ENCODE assay signal across 8 mouse cellular contexts in the genomic region with DNA sequence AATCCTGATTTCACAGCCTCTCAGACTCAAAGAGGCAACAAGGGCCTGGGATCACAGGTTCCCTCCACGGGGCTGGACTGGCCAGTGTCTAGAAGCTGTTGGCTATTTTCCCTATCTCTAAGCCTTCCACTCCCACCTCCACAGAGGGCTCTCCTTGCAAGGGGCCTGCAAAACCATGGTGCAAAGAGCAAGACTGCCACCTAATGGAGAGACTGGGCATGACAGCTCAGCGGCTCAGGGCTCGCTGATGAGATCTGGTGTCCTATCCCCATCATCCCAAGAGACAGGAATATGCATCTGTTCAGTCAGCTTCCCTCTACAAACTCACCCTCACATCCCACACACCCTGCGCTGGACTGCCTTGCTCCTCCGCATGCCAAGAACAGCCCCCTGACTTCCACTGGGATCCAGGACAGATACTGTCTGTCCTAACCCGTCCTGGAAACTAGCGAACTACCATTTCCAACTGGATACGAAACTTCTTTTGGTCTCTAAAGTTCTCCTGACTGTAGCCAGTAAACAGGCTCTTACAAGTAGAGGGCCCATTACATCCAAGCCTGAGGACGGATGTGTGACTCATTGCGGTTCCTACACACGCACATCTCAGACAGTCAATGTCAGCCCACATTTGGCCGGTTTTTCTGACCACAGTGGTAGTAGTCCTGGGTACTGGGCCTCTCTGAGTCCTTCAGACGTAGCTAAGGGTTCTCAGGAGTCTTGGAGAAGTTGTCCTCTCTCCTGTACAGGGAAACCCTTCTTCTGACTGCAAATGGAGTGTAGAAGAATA. TPM values are rescaled to one million over a fixed set of nuclear protein-coding genes. Genes with fewer than 3 reads are reported as not detected.
A peak's percentile ranks its signal among the peaks of the same experiment; 100 is the strongest.
DNase-seq lines count a peak whose midpoint lies in the region; ATAC-seq and TF ChIP-seq lines count a peak whose summit lies in the region.

No protein-coding gene starts in this region.

- H3K9ac ChIP-seq in forebrain, embryonic 12.5 days, result no peak overlapping the region
- H3K9ac ChIP-seq in embryonic facial prominence, embryonic 14.5 days (ENCODE audit: low read depth, low read length), result no peak overlapping the region
- H3K9ac ChIP-seq in hindbrain, embryonic 11.5 days (ENCODE audit: low read depth, low read length), result no peak overlapping the region
- H3K9ac ChIP-seq in stomach, embryonic 16.5 days (ENCODE audit: low read length), result no peak overlapping the region

- H3K27me3 ChIP-seq in forebrain, embryonic 10.5 days (ENCODE audit: poor library complexity, severe bottlenecking), result no peaks in the 10 kb centered on the region
- H3K27me3 ChIP-seq in forebrain, embryonic 12.5 days, result no peaks in the 10 kb centered on the region
- H3K27me3 ChIP-seq in embryonic facial prominence, embryonic 14.5 days (replicated peaks; ENCODE audit: control insufficient read depth, insufficient read depth, low read length), result no peaks in the 10 kb centered on the region
- no peaks in the 10 kb centered on the region for H3K27me3 ChIP-seq in hindbrain, embryonic 11.5 days (ENCODE audit: control insufficient read depth, insufficient read depth, low read length)
- H3K27me3 ChIP-seq in limb, embryonic 10.5 days (ENCODE audit: low read depth, poor library complexity, severe bottlenecking), result 0 out of 2 replicates have a peak, but pooled peaks cover 3% of the 10 kb centered on the region
- H3K27me3 ChIP-seq in myocyte (ENCODE audit: control insufficient read depth, insufficient read depth, insufficient read length), result no peaks in the 10 kb centered on the region
- H3K27me3 ChIP-seq in stomach, embryonic 16.5 days (ENCODE audit: control insufficient read depth, insufficient read depth, low read length), result no peaks in the 10 kb centered on the region

- H3K79me2 ChIP-seq in myocyte (ENCODE audit: control insufficient read depth, insufficient read depth), result no peaks in the 10 kb centered on the region

- TF ChIP-seq POLR2A in myocyte (IDR thresholded peaks at IDR 0.05; ENCODE audit: insufficient read length, low read depth), result no peak

- peak; percentile 82 for DNase-seq in forebrain, embryonic 10.5 days (ENCODE audit: extremely low spot score, low spot score)
- peak; percentile 49 for DNase-seq in adrenal gland, adult 8-10 months
- DNase-seq in embryonic facial prominence, embryonic 14.5 days (ENCODE audit: low spot score), result peak; percentile 63
- DNase-seq in hindbrain, embryonic 11.5 days (ENCODE audit: low spot score), result peak; percentile 92
- DNase-seq in limb, embryonic 10.5 days (ENCODE audit: low spot score), result peak; percentile 90

- no peaks in the 10 kb centered on the region for H3K9me3 ChIP-seq in forebrain, embryonic 10.5 days
- no peaks in the 10 kb centered on the region for H3K9me3 ChIP-seq in forebrain, embryonic 12.5 days
- H3K9me3 ChIP-seq in embryonic facial prominence, embryonic 14.5 days (ENCODE audit: control insufficient read depth, low read length), result no peaks in the 10 kb centered on the region
- H3K9me3 ChIP-seq in hindbrain, embryonic 11.5 days (ENCODE audit: control insufficient read depth, low read length), result no peaks in the 10 kb centered on the region
- no peaks in the 10 kb centered on the region for H3K9me3 ChIP-seq in limb, embryonic 10.5 days (replicated peaks)
- H3K9me3 ChIP-seq in stomach, embryonic 16.5 days (replicated peaks; ENCODE audit: control insufficient read depth, low read length), result no peaks in the 10 kb centered on the region

- H3K4me3 ChIP-seq in forebrain, embryonic 10.5 days, result no peak overlapping the region
- no peak overlapping the region for H3K4me3 ChIP-seq in forebrain, embryonic 12.5 days (replicated peaks)
- H3K4me3 ChIP-seq in embryonic facial prominence, embryonic 14.5 days (ENCODE audit: low read depth, low read length), result no peak overlapping the region
- H3K4me3 ChIP-seq in hindbrain, embryonic 11.5 days (ENCODE audit: low read depth, low read length), result no peak overlapping the region
- no peak overlapping the region for H3K4me3 ChIP-seq in limb, embryonic 10.5 days
- no peak overlapping the region for H3K4me3 ChIP-seq in myocyte
- no peak overlapping the region for H3K4me3 ChIP-seq in stomach, embryonic 16.5 days (replicated peaks; ENCODE audit: low read length)

- H3K27ac ChIP-seq in forebrain, embryonic 10.5 days, result no peak overlapping the region
- no peak overlapping the region for H3K27ac ChIP-seq in forebrain, embryonic 12.5 days
- H3K27ac ChIP-seq in embryonic facial prominence, embryonic 14.5 days (replicated peaks; ENCODE audit: low read depth, low read length), result no peak overlapping the region
- H3K27ac ChIP-seq in hindbrain, embryonic 11.5 days (ENCODE audit: low read depth, low read length), result no peak overlapping the region
- H3K27ac ChIP-seq in limb, embryonic 10.5 days, result no peak overlapping the region
- H3K27ac ChIP-seq in stomach, embryonic 16.5 days (ENCODE audit: low read length), result no peak overlapping the region

- peaks cover 19% of the 10 kb centered on the region for H3K4me1 ChIP-seq in forebrain, embryonic 10.5 days
- peaks cover 8% of the 10 kb centered on the region for H3K4me1 ChIP-seq in forebrain, embryonic 12.5 days
- no peaks in the 10 kb centered on the region for H3K4me1 ChIP-seq in embryonic facial prominence, embryonic 14.5 days (ENCODE audit: control insufficient read depth, insufficient read depth, low read length)
- no peaks in the 10 kb centered on the region for H3K4me1 ChIP-seq in hindbrain, embryonic 11.5 days (replicated peaks; ENCODE audit: control insufficient read depth, insufficient read depth, low read length)
- H3K4me1 ChIP-seq in limb, embryonic 10.5 days, result peaks cover 10% of the 10 kb centered on the region
- H3K4me1 ChIP-seq in stomach, embryonic 16.5 days (ENCODE audit: control insufficient read depth, insufficient read depth, low read length), result 0 out of 2 replicates have a peak, but pooled peaks cover 4% of the 10 kb centered on the region

- no peak overlapping the region for H3K4me2 ChIP-seq in forebrain, embryonic 12.5 days
- no peak overlapping the region for H3K4me2 ChIP-seq in embryonic facial prominence, embryonic 14.5 days (ENCODE audit: low read depth, low read length)
- H3K4me2 ChIP-seq in hindbrain, embryonic 11.5 days (replicated peaks; ENCODE audit: low read depth, low read length), result no peak overlapping the region
- H3K4me2 ChIP-seq in myocyte (ENCODE audit: low read depth), result peak overlapping the region; percentile 76
- no peak overlapping the region for H3K4me2 ChIP-seq in stomach, embryonic 16.5 days (ENCODE audit: low read depth, low read length)

- ATAC-seq in forebrain, embryonic 12.5 days (ENCODE audit: low FRiP score), result no peak; the same call in 1 of the 2 replicates
- ATAC-seq in embryonic facial prominence, embryonic 14.5 days (ENCODE audit: low read depth), result no peak
- ATAC-seq in hindbrain, embryonic 11.5 days (ENCODE audit: low FRiP score), result 0 out of 2 replicates have a peak, but pooled peaks have one; percentile 38
- 0 out of 2 replicates have a peak, but pooled peaks have one; percentile 14 for ATAC-seq in stomach, embryonic 16.5 days (ENCODE audit: insufficient read depth, low FRiP score)

- H3ac ChIP-seq in myocyte (ENCODE audit: control insufficient read depth, insufficient read length), result no peak overlapping the region

- H3K36me3 ChIP-seq in forebrain, embryonic 10.5 days (replicated peaks), result 0 out of 2 replicates have a peak, but pooled peaks cover 3% of the 10 kb centered on the region
- no peaks in the 10 kb centered on the region for H3K36me3 ChIP-seq in forebrain, embryonic 12.5 days (replicated peaks)
- H3K36me3 ChIP-seq in embryonic facial prominence, embryonic 14.5 days (ENCODE audit: control insufficient read depth, insufficient read depth, low read length), result no peaks in the 10 kb centered on the region
- no peaks in the 10 kb centered on the region for H3K36me3 ChIP-seq in hindbrain, embryonic 11.5 days (ENCODE audit: control insufficient read depth, insufficient read depth, low read length)
- H3K36me3 ChIP-seq in limb, embryonic 10.5 days, result no peaks in the 10 kb centered on the region
- H3K36me3 ChIP-seq in myocyte (ENCODE audit: control insufficient read depth, insufficient read depth), result no peaks in the 10 kb centered on the region
- H3K36me3 ChIP-seq in stomach, embryonic 16.5 days (ENCODE audit: control insufficient read depth, insufficient read depth, low read length), result no peaks in the 10 kb centered on the region

- 59% methylated on average over 13 of the region's 13 CpGs for WGBS in forebrain, embryonic 10.5 days
- 56% methylated on average over 13 of the region's 13 CpGs for whole genome bisulfite sequencing in forebrain, embryonic 12.5 days
- 51% methylated on average over 13 of the region's 13 CpGs for WGBS in embryonic facial prominence, embryonic 14.5 days
- WGBS in hindbrain, embryonic 11.5 days, result 50% methylated on average over 13 of the region's 13 CpGs
- 59% methylated on average over 13 of the region's 13 CpGs for WGBS in limb, embryonic 10.5 days
- 56% methylated on average over 13 of the region's 13 CpGs for WGBS in stomach, embryonic 16.5 days

RNA-seq across cellular contexts. Expression of a gene that starts 5.4 kb away (rescaled TPM):
- polyA plus RNA-seq in forebrain, embryonic 10.5 days (2016; fragmentation: Nextera tagmentation; extraction: Ambion mirVana), result 12.3 and 14.9 TPM in 2 replicates
- 10.5 and 10.7 TPM in 2 replicates for polyA plus RNA-seq in forebrain, embryonic 12.5 days (2016; fragmentation: Nextera tagmentation; extraction: Ambion mirVana)
- 10 to 100 TPM; 21.6 to 24.4 (median 22.9) TPM for total RNA-seq in adrenal gland, adult 8-10 months (2022)
- 7.9 and 12.0 TPM in 2 replicates for polyA plus RNA-seq in embryonic facial prominence, embryonic 14.5 days (2014; fragmentation: Nextera tagmentation; extraction: Ambion mirVana)
- polyA plus RNA-seq in hindbrain, embryonic 11.5 days (2014; fragmentation: Nextera tagmentation; extraction: Ambion mirVana), result 11.2 and 13.3 TPM in 2 replicates
- 8.3 and 9.4 TPM in 2 replicates for polyA plus RNA-seq in limb, embryonic 10.5 days (2016; fragmentation: Nextera tagmentation; extraction: Ambion mirVana)
- polyA plus RNA-seq in myocyte (2012; fragmentation: generic; extraction: Trizol), result 11.4 TPM
- 12.1 and 13.2 TPM in 2 replicates for polyA plus RNA-seq in stomach, embryonic 16.5 days (2015; fragmentation: Nextera tagmentation; extraction: Ambion mirVana)

RNA-seq across cellular contexts. Expression of a gene that starts 14.9 kb away (rescaled TPM):
- polyA plus RNA-seq in forebrain, embryonic 10.5 days (2016; fragmentation: Nextera tagmentation; extraction: Ambion mirVana), result 13.4 and 16.9 TPM in 2 replicates
- 4.8 and 5.8 TPM in 2 replicates for polyA plus RNA-seq in forebrain, embryonic 12.5 days (2016; fragmentation: Nextera tagmentation; extraction: Ambion mirVana)
- total RNA-seq in adrenal gland, adult 8-10 months (2022), result 10 to 100 TPM; 45.7 to 58.0 (median 50.5) TPM
- polyA plus RNA-seq in embryonic facial prominence, embryonic 14.5 days (2014; fragmentation: Nextera tagmentation; extraction: Ambion mirVana), result 13.7 and 15.7 TPM in 2 replicates
- polyA plus RNA-seq in hindbrain, embryonic 11.5 days (2014; fragmentation: Nextera tagmentation; extraction: Ambion mirVana), result 12.4 and 15.2 TPM in 2 replicates
- 12.6 and 14.2 TPM in 2 replicates for polyA plus RNA-seq in limb, embryonic 10.5 days (2016; fragmentation: Nextera tagmentation; extraction: Ambion mirVana)
- polyA plus RNA-seq in myocyte (2012; fragmentation: generic; extraction: Trizol), result 13.8 TPM
- polyA plus RNA-seq in stomach, embryonic 16.5 days (2015; fragmentation: Nextera tagmentation; extraction: Ambion mirVana), result 25.5 and 29.5 TPM in 2 replicates

RNA-seq across cellular contexts. Expression of a gene that starts 56.7 kb away (rescaled TPM):
- 52.3 and 52.4 TPM in 2 replicates for polyA plus RNA-seq in forebrain, embryonic 10.5 days (2016; fragmentation: Nextera tagmentation; extraction: Ambion mirVana)
- 64.9 and 71.6 TPM in 2 replicates for polyA plus RNA-seq in forebrain, embryonic 12.5 days (2016; fragmentation: Nextera tagmentation; extraction: Ambion mirVana)
- total RNA-seq in adrenal gland, adult 8-10 months (2022), result 10 to 100 TPM; 76.1 to 91.6 (median 86.8) TPM
- polyA plus RNA-seq in embryonic facial prominence, embryonic 14.5 days (2014; fragmentation: Nextera tagmentation; extraction: Ambion mirVana), result 62.4 and 67.0 TPM in 2 replicates
- polyA plus RNA-seq in hindbrain, embryonic 11.5 days (2014; fragmentation: Nextera tagmentation; extraction: Ambion mirVana), result 77.1 and 77.3 TPM in 2 replicates
- 53.6 and 61.5 TPM in 2 replicates for polyA plus RNA-seq in limb, embryonic 10.5 days (2016; fragmentation: Nextera tagmentation; extraction: Ambion mirVana)
- polyA plus RNA-seq in myocyte (2012; fragmentation: generic; extraction: Trizol), result 24.8 TPM
- polyA plus RNA-seq in stomach, embryonic 16.5 days (2015; fragmentation: Nextera tagmentation; extraction: Ambion mirVana), result 52.2 and 60.3 TPM in 2 replicates

Comparison
In these comparisons a context has a peak if more than half of its experiments do, and no peak if none do; other contexts are left out.
1. ATAC-seq: peak in hindbrain, embryonic 11.5 days (single experiment) and stomach, embryonic 16.5 days (single experiment); none in forebrain, embryonic 12.5 days (single experiment) and embryonic facial prominence, embryonic 14.5 days (single experiment).
2. Peak in every context shown above with its lines, with median percentiles within 50 percentile points of each other: DNase-seq.